30 mouse cellular contexts compared by ENCODE assay signal in the genomic region with DNA sequence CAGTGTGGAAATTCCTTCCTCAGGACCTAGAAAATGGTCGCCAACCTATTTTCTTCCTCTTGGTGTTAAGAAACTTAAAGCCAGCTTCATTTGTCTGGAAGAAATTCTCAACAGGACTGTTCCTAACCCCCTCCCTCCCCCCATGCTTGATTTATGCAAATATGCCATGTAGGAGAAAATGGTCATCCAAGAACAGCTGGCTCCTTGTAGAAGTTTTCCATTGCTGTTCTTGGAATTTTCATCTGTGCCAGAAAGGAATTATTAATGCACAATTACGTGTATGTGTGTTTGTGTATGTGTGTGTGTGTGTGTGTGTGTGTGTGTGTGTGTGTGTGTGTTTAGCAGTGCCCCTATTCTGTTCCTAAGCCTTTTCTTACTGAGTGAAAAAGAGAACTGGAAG.
"Had no signal": no experiment of that assay in that cellular context is flagged by ENCODE, and none has a peak within 500 bp of the region (broad histone marks: within the 10 kb centered on the region; RNA-seq: fewer than 3 reads in every experiment).

No protein-coding gene starts in this region.

- DNase-seq: left cerebral cortex, postnatal 4 days; liver; liver, embryonic 13.5 days; liver, postnatal 0 days; lung, adult 18-20 months; lung, adult 2 months; lung, embryonic 14.5 days; lung, postnatal 14 days; lung, postnatal 36 days; lung, postnatal 4 days; midbrain, embryonic 14.5 days had no signal

- H3K27ac ChIP-seq: limb, embryonic 10.5 days; limb, embryonic 12.5 days; limb, embryonic 13.5 days; limb, embryonic 15.5 days; liver, embryonic 12.5 days; liver, embryonic 13.5 days; liver, embryonic 14.5 days; liver, embryonic 15.5 days; lung, embryonic 15.5 days; macrophage; midbrain, embryonic 10.5 days; midbrain, embryonic 12.5 days; midbrain, embryonic 13.5 days; midbrain, embryonic 15.5 days; neural tube, embryonic 12.5 days had no signal

- H3K27me3 ChIP-seq: liver, embryonic 12.5 days; liver, embryonic 13.5 days; liver, embryonic 15.5 days; lung, embryonic 15.5 days; megakaryocyte, embryonic 14.5 days; midbrain, embryonic 12.5 days; midbrain, embryonic 13.5 days; midbrain, embryonic 15.5 days; neural tube, embryonic 12.5 days had no signal

- H3K9ac ChIP-seq: limb, embryonic 12.5 days; limb, embryonic 13.5 days; limb, embryonic 15.5 days; liver, embryonic 12.5 days; liver, embryonic 13.5 days; liver, embryonic 14.5 days; liver, embryonic 15.5 days; liver, postnatal 0 days; lung, embryonic 14.5 days; lung, embryonic 15.5 days; midbrain, embryonic 12.5 days; midbrain, embryonic 13.5 days; midbrain, embryonic 15.5 days; neural tube, embryonic 12.5 days had no signal

- H3K4me2 ChIP-seq: limb, embryonic 12.5 days; limb, embryonic 13.5 days; limb, embryonic 15.5 days; liver, embryonic 11.5 days; liver, embryonic 12.5 days; liver, embryonic 13.5 days; liver, embryonic 15.5 days; lung, embryonic 14.5 days; lung, embryonic 15.5 days; midbrain, embryonic 11.5 days; midbrain, embryonic 12.5 days; midbrain, embryonic 13.5 days; midbrain, embryonic 15.5 days; neural tube, embryonic 12.5 days had no signal

- H3K4me1 ChIP-seq: limb, embryonic 12.5 days; limb, embryonic 13.5 days; limb, embryonic 15.5 days; liver, embryonic 12.5 days; liver, embryonic 13.5 days; liver, embryonic 15.5 days; lung, embryonic 15.5 days; megakaryocyte, embryonic 14.5 days; midbrain, embryonic 10.5 days; midbrain, embryonic 13.5 days; midbrain, embryonic 15.5 days; neural tube, embryonic 12.5 days had no signal

- H3K9me3 ChIP-seq: limb, embryonic 10.5 days; limb, embryonic 12.5 days; limb, embryonic 15.5 days; liver, embryonic 12.5 days; liver, embryonic 13.5 days; liver, embryonic 15.5 days; lung, embryonic 15.5 days; midbrain, embryonic 10.5 days; midbrain, embryonic 12.5 days; midbrain, embryonic 13.5 days; midbrain, embryonic 15.5 days; neural tube, embryonic 12.5 days had no signal

- H3K4me3 ChIP-seq: limb, embryonic 10.5 days; limb, embryonic 12.5 days; limb, embryonic 13.5 days; limb, embryonic 15.5 days; liver, embryonic 12.5 days; liver, embryonic 13.5 days; liver, embryonic 15.5 days; lung, embryonic 15.5 days; megakaryocyte, embryonic 14.5 days; midbrain, embryonic 10.5 days; midbrain, embryonic 12.5 days; midbrain, embryonic 13.5 days; midbrain, embryonic 15.5 days; myocyte; neural tube, embryonic 12.5 days had no signal

- ATAC-seq: liver, embryonic 12.5 days; liver, postnatal 0 days; midbrain, embryonic 13.5 days; midbrain, embryonic 15.5 days; midbrain, embryonic 16.5 days had no signal

- H3K36me3 ChIP-seq: limb, embryonic 10.5 days; limb, embryonic 12.5 days; limb, embryonic 13.5 days; limb, embryonic 15.5 days; liver, embryonic 12.5 days; liver, embryonic 13.5 days; liver, embryonic 15.5 days; lung, embryonic 15.5 days; midbrain, embryonic 10.5 days; midbrain, embryonic 12.5 days; midbrain, embryonic 13.5 days; midbrain, embryonic 15.5 days; neural tube, embryonic 12.5 days had no signal
